Mouse (Mus musculus): ENCODE measurements around the gene Pde4a. TPM values are rescaled to one million over a fixed set of nuclear protein-coding genes. Genes with fewer than 3 reads are reported as not detected.
"Not testable (repeated sequence)": the region's sequence is repeated elsewhere in the genome, so short reads cannot be mapped to it uniquely, and the experiment has no call there.

Gene Pde4a
- total RNA-seq, 2 experiments from 2014 or later, result 84.8 to 98.3 TPM

- DNase-seq (ENCODE audit: low spot score in 2 of 2), result peak in 1 of 2 experiments; percentile 37
Observed at GRCm38 (mm10) chr9:21216050-21216841, 50.7 kb downstream of the Pde4a start.

- DNase-seq (ENCODE audit: low spot score in 2 of 2), result no peak
Observed at GRCm38 (mm10) chr9:21219820-21220219, 54.3 kb downstream of the Pde4a start.

- peak; percentile 93 for DNase-seq (ENCODE audit: low spot score in 2 of 2)
Observed at GRCm38 (mm10) chr9:21220490-21221382, 55.2 kb downstream of the Pde4a start.

- DNase-seq (ENCODE audit: low spot score in 2 of 2), result peak in 1 of 2 experiments; percentile 50
Observed at GRCm38 (mm10) chr9:21221383-21221929, 55.9 kb downstream of the Pde4a start.

GRCm38 (mm10) chr9:21223490-21223889 lies 58.0 kb downstream of the Pde4a start:
- not testable (repeated sequence) for DNase-seq (ENCODE audit: low spot score in 2 of 2)

- no peak for DNase-seq (ENCODE audit: low spot score in 2 of 2)
Observed at GRCm38 (mm10) chr9:21223906-21224305, 58.4 kb downstream of the Pde4a start.

- DNase-seq (ENCODE audit: low spot score in 2 of 2), result no peak
Observed at GRCm38 (mm10) chr9:21224576-21225414, 59.3 kb downstream of the Pde4a start.

GRCm38 (mm10) chr9:21225415-21225758 lies 59.9 kb downstream of the Pde4a start:
- DNase-seq (ENCODE audit: low spot score in 2 of 2), result no peak

- DNase-seq (ENCODE audit: low spot score in 2 of 2), result no peak
Observed at GRCm38 (mm10) chr9:21227342-21227741, 61.8 kb downstream of the Pde4a start.

- no peak for DNase-seq (ENCODE audit: low spot score in 2 of 2)
Observed at GRCm38 (mm10) chr9:21231551-21231950, 66.0 kb downstream of the Pde4a start.

GRCm38 (mm10) chr9:21232867-21233266 lies 67.4 kb downstream of the Pde4a start:
- DNase-seq (ENCODE audit: low spot score in 2 of 2), result no peak

GRCm38 (mm10) chr9:21233366-21233765 lies 67.9 kb downstream of the Pde4a start:
- DNase-seq (ENCODE audit: low spot score in 2 of 2), result no peak

- DNase-seq (ENCODE audit: low spot score in 2 of 2), result no peak
Observed at GRCm38 (mm10) chr9:21233805-21234204, 68.3 kb downstream of the Pde4a start.

- DNase-seq (ENCODE audit: low spot score in 2 of 2), result no peak
Observed at GRCm38 (mm10) chr9:21235341-21235740, 69.8 kb downstream of the Pde4a start.

- DNase-seq (ENCODE audit: low spot score in 2 of 2), result no peak
Observed at GRCm38 (mm10) chr9:21236991-21237367, 71.5 kb downstream of the Pde4a start.

GRCm38 (mm10) chr9:21237368-21238003 lies 72.0 kb downstream of the Pde4a start:
- DNase-seq (ENCODE audit: low spot score in 2 of 2), result peak in 1 of 2 experiments; percentile 36

GRCm38 (mm10) chr9:21238004-21238732 lies 72.7 kb downstream of the Pde4a start:
- no peak for DNase-seq (ENCODE audit: low spot score in 2 of 2)

GRCm38 (mm10) chr9:21238733-21239464 lies 73.4 kb downstream of the Pde4a start, which contains the start of gene Keap1:
Gene Keap1 (minus strand): TSS chr9:21239361.
- peak; percentile 68 to 76 for DNase-seq (ENCODE audit: low spot score in 2 of 2)

- DNase-seq (ENCODE audit: low spot score in 2 of 2), result no peak
Observed at GRCm38 (mm10) chr9:21239465-21239848, 73.9 kb downstream of the Pde4a start.

Measured in left cerebral cortex, adult 18-20 months (tissue).